Mouse (Mus musculus) heart, embryonic 14.5 days (tissue): ENCODE measurements around the gene Gm9821. TPM values are rescaled to one million over a fixed set of nuclear protein-coding genes. Genes with fewer than 3 reads are reported as not detected.

Experiments used
- ATAC-seq: fragments of 200-750 bp; cut with Nextera tagmentation; 2 replicates; pipeline ENCODE4 v1.8.0; 2017; ENCODE audit warnings: low read depth, moderate TSS enrichment; ENCODE audit not compliant: insufficient number of reproducible peaks, insufficient read depth, low FRiP score
- H3K27ac ChIP-seq, 2 experiments: fragments of 200-500 bp in 1 of 2; fragments of 300-500 bp in 1 of 2; sonication (generic) in 1 of 2; replicated peaks in 1 of 2; 2 replicates each; pipeline ENCODE4 v1.5.1; 2012 to 2014; ENCODE audit warnings: low read depth in 2 of 2, low read length in 2 of 2, control low read depth in 1 of 2, mild to moderate bottlenecking in 1 of 2, mixed read lengths in 1 of 2; ENCODE audit not compliant: control insufficient read depth in 1 of 2, insufficient read depth in 1 of 2
- H3K27me3 ChIP-seq: fragments of 300-500 bp; sonication (generic); 2 replicates; pipeline ENCODE4 v1.6.1; 2014; ENCODE audit warnings: mild to moderate bottlenecking, low read length, control low read depth; ENCODE audit not compliant: control insufficient read depth, insufficient read depth
- H3K36me3 ChIP-seq: fragments of 300-500 bp; sonication (generic); 2 replicates; pipeline ENCODE4 v1.6.1; 2014; ENCODE audit warnings: mild to moderate bottlenecking, control low read depth, low read length, mixed read lengths; ENCODE audit not compliant: control insufficient read depth, insufficient read depth
- H3K4me1 ChIP-seq, 2 experiments: fragments of 200-500 bp in 1 of 2; fragments of 300-500 bp in 1 of 2; sonication (generic) in 1 of 2; 2 replicates each; pipeline ENCODE4 v1.6.1; 2012 to 2014; ENCODE audit warnings: low read length in 2 of 2, control low read depth in 1 of 2, mixed read lengths in 1 of 2; ENCODE audit not compliant: control insufficient read depth in 2 of 2, insufficient read depth in 2 of 2
- H3K4me2 ChIP-seq: fragments of 300-500 bp; sonication (generic); 2 replicates; pipeline ENCODE4 v1.6.1; 2014; ENCODE audit warnings: mild to moderate bottlenecking, low read length
- H3K4me3 ChIP-seq, 2 experiments: fragments of 200-500 bp in 1 of 2; fragments of 300-500 bp in 1 of 2; sonication (generic) in 1 of 2; 2 replicates each; pipeline ENCODE4 v1.5.1; 2012 to 2014; ENCODE audit warnings: low read length in 2 of 2, mild to moderate bottlenecking in 2 of 2, control low read depth in 1 of 2, low read depth in 1 of 2, moderate library complexity in 1 of 2; ENCODE audit not compliant: control insufficient read depth in 1 of 2, insufficient read depth in 1 of 2
- H3K9ac ChIP-seq: fragments of 300-500 bp; sonication (generic); 2 replicates; pipeline ENCODE4 v1.6.1; 2014; ENCODE audit warnings: mild to moderate bottlenecking, low read length
- H3K9me3 ChIP-seq: fragments of 300-500 bp; sonication (generic); 2 replicates; pipeline ENCODE4 v1.6.1; 2016; ENCODE audit warnings: low read length, control low read depth; ENCODE audit not compliant: control insufficient read depth
- WGBS: fragments of 180-500 bp; shearing (Covaris S2); extraction: QIAGEN DNeasy Blood & Tissue Kit; methylation state at CpG from one replicate; pipeline ENCODE4 v1.1.7; 2014; 5-methylcytosine and 5-hydroxymethylcytosine counted together
- polyA plus RNA-seq: library from polyadenylated mRNA; unstranded; fragments of >200 nt; fragmentation: Nextera tagmentation; extraction: Ambion mirVana; gene quantifications from 2 replicates; pipeline ENCODE4 v1.2.1, GENCODE M21; 2014

The Gm9821 gene
- polyA plus RNA-seq, 1 experiment from 2014 or later = 2.8 TPM

DNA sequence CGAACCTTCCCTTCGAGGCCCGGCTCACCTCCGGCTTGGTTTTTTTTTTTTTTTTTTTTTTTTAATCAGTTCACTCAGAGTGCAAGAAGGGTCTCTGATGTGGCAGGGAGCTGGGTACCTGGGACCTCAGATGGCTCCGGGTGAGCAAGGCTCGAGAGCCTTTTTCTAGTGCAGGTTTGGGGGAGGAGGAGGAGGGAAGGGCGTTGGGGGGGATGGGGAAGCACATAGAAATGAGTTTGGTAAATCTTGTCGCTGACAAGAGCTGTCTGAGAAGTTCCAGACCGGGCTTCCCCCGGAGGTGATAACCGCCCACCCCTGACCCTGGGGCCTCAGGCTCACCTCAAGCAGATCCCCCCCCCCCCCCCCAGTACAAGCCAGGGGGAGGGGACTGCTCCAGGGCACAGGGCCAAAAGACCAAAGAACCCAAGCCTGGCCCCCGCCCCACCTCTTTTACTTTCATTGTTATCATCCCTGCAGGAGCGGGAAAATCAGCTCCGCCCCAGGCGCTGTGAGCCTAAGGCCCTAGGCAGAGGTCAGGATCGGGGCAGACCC is 13.3 kb upstream of the Gm9821 start, which contains the start of gene Mdk:
TSS of gene Mdk (minus strand) at position 138 of the 552 bp plus-strand sequence.
- H3K4me2 ChIP-seq = peak within 1 kb of the TSS; percentile 89
- peak within 1 kb of the TSS; percentile 84 to 91 for H3K27ac ChIP-seq
- peaks cover 46% of the 10 kb centered on the region for H3K36me3 ChIP-seq
- H3K9me3 ChIP-seq = no peaks in the 10 kb centered on the region
- 4% methylated on average over 16 of the region's 16 CpGs for WGBS
- ATAC-seq = peak; percentile 5; the same call in 1 of the 2 replicates
- peaks cover 25 to 42% of the 10 kb centered on the region in 2 experiments for H3K4me1 ChIP-seq
- H3K9ac ChIP-seq = peak within 1 kb of the TSS; percentile 85
- peak within 1 kb of the TSS; percentile 64 to 69 for H3K4me3 ChIP-seq
- no peaks in the 10 kb centered on the region for H3K27me3 ChIP-seq

DNA sequence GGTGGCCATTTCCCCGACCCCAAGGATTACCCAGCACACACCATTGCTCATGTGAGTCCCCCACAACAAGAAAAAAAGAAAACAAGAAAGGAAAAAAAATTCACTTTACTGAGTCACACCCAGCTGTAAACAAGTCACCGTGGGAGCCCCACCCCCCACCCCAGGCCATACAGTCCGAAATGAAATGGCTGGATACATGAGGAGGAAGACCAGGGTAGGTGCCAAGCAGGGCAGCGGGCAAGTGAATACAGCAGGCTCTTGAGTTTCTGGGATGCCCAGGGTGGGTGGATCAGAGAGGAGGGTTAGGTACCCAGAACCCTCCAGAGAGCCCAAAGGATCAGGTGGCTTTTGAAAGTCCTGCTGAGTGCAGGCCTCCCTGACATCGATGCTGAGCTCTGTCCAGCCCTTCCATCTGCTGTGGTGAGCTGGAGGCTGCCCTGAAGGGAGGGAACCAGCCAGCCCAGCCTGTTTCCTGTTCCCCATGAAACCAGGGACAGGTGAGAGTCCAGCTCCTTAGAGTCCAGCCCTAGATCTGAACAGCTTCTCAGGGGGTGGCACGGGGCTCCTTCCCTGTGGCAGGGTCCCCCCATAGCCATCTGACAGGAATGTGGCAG is 12.7 kb upstream of the Gm9821 start:
- H3K9ac ChIP-seq = peak overlapping the region; percentile 36; the same call in 1 of the 2 replicates
- H3K4me1 ChIP-seq = peaks cover 25 to 42% of the 10 kb centered on the region in 2 experiments
- peak overlapping the region in 1 of 2 experiments; percentile 84; a peak in 1 of 4 replicates for H3K27ac ChIP-seq
- ATAC-seq = no peak
- no peaks in the 10 kb centered on the region for H3K27me3 ChIP-seq
- peaks cover 52% of the 10 kb centered on the region for H3K36me3 ChIP-seq
- WGBS = 16% methylated on average over 6 of the region's 6 CpGs
- no peaks in the 10 kb centered on the region for H3K9me3 ChIP-seq
- H3K4me2 ChIP-seq = peak overlapping the region; percentile 89
- H3K4me3 ChIP-seq = peak overlapping the region in 1 of 2 experiments; percentile 64; a peak in 1 of 4 replicates

DNA sequence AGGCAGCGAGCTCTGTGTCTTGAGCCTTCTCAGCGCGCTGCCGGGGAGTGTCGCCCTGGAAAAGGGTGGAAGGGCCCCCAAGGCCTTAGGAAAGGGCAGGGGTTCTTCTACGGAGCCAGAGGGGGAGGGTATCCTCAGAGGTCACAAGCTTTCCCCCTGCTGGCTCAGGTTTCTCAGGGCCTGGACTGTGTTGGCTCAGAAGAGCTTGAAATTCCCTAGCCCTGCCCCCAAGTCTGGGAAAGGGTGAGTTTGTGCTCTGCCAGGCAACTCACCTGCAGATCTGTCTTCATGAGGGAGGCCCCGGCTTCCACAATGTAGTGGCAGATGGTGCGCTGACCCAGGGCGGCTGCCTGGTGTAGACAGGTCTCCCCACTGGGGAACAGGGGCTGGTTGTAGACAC is 12.0 kb upstream of the Gm9821 start:
- Histone ChIP-seq H3K4me1 (peaks cover 25 to 42% of the 10 kb centered on the region in 2 experiments), H3K27ac (peak overlapping the region in 1 of 2 experiments; percentile 84; a peak in 1 of 4 replicates), H3K4me2 (no peak overlapping the region), H3K4me3 (no peak overlapping the region), H3K27me3 (no peaks in the 10 kb centered on the region), H3K9ac (no peak overlapping the region), H3K9me3 (no peaks in the 10 kb centered on the region), H3K36me3 (peaks cover 58% of the 10 kb centered on the region)
- WGBS = 50% methylated on average over 9 of the region's 9 CpGs
- no peak for ATAC-seq

DNA sequence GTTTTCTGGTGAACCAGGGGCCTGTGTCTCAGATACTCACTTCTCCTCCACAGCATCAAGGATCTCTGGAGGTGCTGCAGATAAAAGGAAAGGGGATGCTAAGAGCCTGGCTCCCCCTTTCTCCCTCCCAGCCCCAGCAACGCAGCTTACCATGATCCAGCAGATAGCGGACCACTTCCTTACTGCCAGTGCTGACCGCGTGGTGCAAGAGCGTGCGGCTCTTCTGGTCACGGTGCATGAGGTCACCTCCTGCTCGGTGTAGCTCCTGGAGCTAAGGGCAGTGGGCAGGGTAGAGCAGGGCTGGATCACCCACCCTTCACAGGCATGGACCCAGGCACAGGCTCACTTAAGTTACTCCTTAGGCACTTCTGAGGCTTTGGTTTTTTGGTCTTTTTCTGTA is 11.5 kb upstream of the Gm9821 start:
- Histone ChIP-seq H3K27me3 (no peaks in the 10 kb centered on the region), H3K36me3 (peaks cover 64% of the 10 kb centered on the region), H3K4me1 (peaks cover 25 to 42% of the 10 kb centered on the region in 2 experiments), H3K9ac (no peak overlapping the region), H3K4me3 (no peak overlapping the region), H3K27ac (no peak overlapping the region), H3K9me3 (no peaks in the 10 kb centered on the region), H3K4me2 (no peak overlapping the region)
- 17% methylated on average over 8 of the region's 8 CpGs for WGBS
- no peak for ATAC-seq

DNA sequence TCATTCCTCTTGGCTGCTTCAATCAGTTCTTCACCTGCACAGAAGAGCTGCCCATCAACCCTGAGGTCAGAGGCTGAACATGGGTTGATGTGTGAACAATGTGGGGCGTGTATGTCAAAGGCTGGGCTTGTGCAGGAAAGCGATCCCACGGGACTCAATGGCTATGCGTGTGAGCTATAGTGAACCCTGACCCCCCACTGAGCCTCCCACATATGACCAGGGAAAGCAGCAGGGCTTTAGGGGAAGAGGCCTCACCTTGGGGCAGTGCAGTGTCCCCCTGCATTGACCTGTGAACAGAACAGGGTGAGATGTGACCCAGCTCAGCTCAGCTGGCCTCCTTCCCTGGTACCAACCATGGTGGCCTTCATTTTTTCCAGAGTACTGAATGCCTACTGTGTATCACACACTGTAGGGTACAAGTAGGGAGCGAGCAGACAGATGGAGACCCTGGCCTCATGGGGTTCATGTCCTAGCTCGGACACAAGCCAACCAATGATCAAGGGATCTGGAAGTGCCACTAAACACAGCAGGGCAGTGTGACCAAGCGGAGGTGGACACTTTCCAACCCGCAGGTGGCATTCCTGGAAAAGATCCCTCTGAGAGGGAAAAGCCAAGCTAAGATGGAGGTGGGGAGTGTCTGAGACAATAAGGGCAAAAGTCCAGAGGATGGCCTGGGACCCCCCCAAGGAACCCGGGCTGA is 10.5 kb upstream of the Gm9821 start:
- ATAC-seq = no peak
- Histone ChIP-seq H3K27me3 (no peaks in the 10 kb centered on the region), H3K9me3 (no peaks in the 10 kb centered on the region), H3K4me1 (peaks cover 22 to 40% of the 10 kb centered on the region in 2 experiments), H3K4me2 (no peak overlapping the region), H3K4me3 (no peak overlapping the region), H3K36me3 (peaks cover 73% of the 10 kb centered on the region), H3K9ac (no peak overlapping the region), H3K27ac (no peak overlapping the region)
- WGBS = 77% methylated on average over 9 of the region's 9 CpGs

DNA sequence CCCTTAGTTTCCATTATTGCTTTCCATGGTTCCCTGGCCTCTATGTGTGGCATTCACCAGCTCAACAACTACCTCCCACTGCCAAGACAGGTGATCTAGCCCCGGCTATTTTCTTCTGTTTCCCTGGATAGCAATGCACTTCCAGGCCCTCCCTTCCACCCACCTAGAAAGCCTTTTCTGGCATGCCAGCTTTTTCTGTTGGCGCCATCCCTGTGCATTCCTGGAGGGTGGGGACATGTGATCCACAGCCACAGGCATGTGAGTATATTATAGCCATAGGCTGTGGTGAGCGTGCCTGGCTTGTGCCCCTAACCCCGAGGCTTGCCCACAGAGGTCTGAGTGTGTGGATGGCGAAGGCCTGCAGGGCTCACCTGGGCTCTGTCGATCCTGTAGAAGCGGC is 9.3 kb upstream of the Gm9821 start:
- peaks cover 85% of the 10 kb centered on the region for H3K36me3 ChIP-seq
- no peak overlapping the region for H3K4me2 ChIP-seq
- H3K27ac ChIP-seq = no peak overlapping the region
- no peak for ATAC-seq
- no peaks in the 10 kb centered on the region for H3K9me3 ChIP-seq
- no peak overlapping the region for H3K4me3 ChIP-seq
- peaks cover 20 to 28% of the 10 kb centered on the region in 2 experiments for H3K4me1 ChIP-seq
- no peaks in the 10 kb centered on the region for H3K27me3 ChIP-seq
- whole genome bisulfite sequencing = 90% methylated on average over 7 of the region's 7 CpGs
- H3K9ac ChIP-seq = no peak overlapping the region

DNA sequence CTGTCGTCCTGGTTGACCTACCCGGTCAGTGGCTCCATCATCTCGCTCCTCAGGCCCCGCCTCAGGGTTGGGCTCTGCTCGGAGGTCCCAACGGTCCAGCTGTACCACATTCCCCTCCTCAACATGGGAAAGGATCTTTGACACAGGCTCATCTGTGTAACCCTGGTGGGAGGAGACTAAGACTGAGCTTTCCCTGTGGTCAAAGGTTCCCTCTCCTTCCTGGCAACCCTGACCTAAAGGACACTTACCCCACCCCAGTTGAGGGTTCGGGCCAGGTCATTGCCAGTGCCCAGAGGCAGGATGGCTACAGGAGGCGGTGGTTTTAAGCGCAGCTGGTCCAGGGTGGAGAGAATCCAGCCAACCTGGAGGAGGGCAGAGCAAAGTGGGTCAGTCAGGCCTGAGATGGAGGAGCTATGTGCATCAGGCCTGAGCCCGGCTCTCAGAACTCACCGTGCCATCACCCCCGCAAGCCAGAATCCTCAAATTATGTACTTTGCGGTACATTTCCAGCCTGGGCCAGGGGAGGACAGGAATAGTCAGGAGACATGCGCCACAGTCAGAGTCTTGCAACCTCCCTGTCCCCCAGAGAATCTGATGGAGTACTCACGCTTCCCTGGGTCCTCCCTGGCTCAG is 6.1 kb upstream of the Gm9821 start:
- H3K27ac ChIP-seq = no peak overlapping the region
- H3K27me3 ChIP-seq = no peaks in the 10 kb centered on the region
- H3K9ac ChIP-seq = no peak overlapping the region
- WGBS = 84% methylated on average over 15 of the region's 15 CpGs
- no peaks in the 10 kb centered on the region for H3K9me3 ChIP-seq
- H3K4me1 ChIP-seq = peaks cover 2 to 10% of the 10 kb centered on the region in 2 experiments; a peak in 3 of 4 replicates
- H3K4me2 ChIP-seq = no peak overlapping the region
- ATAC-seq = no peak
- H3K36me3 ChIP-seq = peaks cover 89% of the 10 kb centered on the region
- H3K4me3 ChIP-seq = no peak overlapping the region
